Mouse (Mus musculus): ENCODE data around the gene Mitd1. TPM values are rescaled to one million over a fixed set of nuclear protein-coding genes. Genes with fewer than 3 reads are reported as not detected.
A peak's percentile ranks its signal among the peaks of the same experiment; 100 is the strongest.

Mitd1 gene
- polyA plus RNA-seq, 1 experiment from 2014 or later: 12.3 TPM

- ATAC-seq (ENCODE audit: low read depth): no peak
- no peaks in the 10 kb centered on the region for H3K27me3 ChIP-seq (ENCODE audit: control insufficient read depth, insufficient read depth, low read length)
- peaks cover 22% of the 10 kb centered on the region for H3K36me3 ChIP-seq (ENCODE audit: control insufficient read depth, insufficient read depth, low read length)
These were observed 10.1 kb upstream of the Mitd1 start for GRCm38 (mm10) chr1:37900288-37900687.

DNA sequence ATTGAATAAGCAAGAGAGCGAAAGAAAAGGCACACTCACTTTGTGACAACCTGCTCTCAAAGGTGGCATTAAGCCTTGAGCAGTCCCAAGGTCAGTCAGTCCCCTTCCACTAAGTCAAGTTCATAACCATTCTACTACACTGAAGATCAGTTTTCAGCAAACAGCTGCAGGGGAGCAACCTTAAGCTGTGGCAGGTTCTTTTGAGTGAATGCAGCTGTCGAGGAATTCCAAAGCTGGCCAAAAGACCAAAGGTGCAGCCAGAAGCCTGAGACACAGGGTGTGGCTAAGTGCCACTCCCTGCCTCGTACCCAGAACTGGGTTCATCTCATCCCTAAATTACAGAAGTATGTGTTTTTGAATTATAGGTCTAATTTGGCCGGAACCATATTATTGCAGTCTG, 9.6 kb upstream of the Mitd1 start:
- H3K4me2 ChIP-seq (ENCODE audit: low read depth, low read length): no peak overlapping the region
- no peak for ATAC-seq (ENCODE audit: low read depth)
- 93% methylated on average over 4 of the region's 4 CpGs for WGBS
- no peak overlapping the region for H3K4me3 ChIP-seq (ENCODE audit: low read depth, low read length)
- no peaks in the 10 kb centered on the region for H3K27me3 ChIP-seq (ENCODE audit: control insufficient read depth, insufficient read depth, low read length)
- H3K9me3 ChIP-seq (ENCODE audit: control insufficient read depth, low read length): no peaks in the 10 kb centered on the region
- no peaks in the 10 kb centered on the region for H3K4me1 ChIP-seq (ENCODE audit: control insufficient read depth, insufficient read depth, low read length)
- H3K36me3 ChIP-seq (ENCODE audit: control insufficient read depth, insufficient read depth, low read length): peaks cover 22% of the 10 kb centered on the region
- H3K27ac ChIP-seq (ENCODE audit: low read depth, low read length): no peak overlapping the region
- no peak overlapping the region for H3K9ac ChIP-seq (replicated peaks; ENCODE audit: low read depth, low read length)

More at GRCm38 (mm10) chr1:37900288-37900687, 10.1 kb upstream of the Mitd1 start:
- Histone ChIP-seq H3K4me2 (ENCODE audit: low read depth, low read length) (no peak overlapping the region), H3K9me3 (ENCODE audit: control insufficient read depth, low read length) (no peaks in the 10 kb centered on the region), H3K4me3 (ENCODE audit: low read depth, low read length) (no peak overlapping the region), H3K4me1 (ENCODE audit: control insufficient read depth, insufficient read depth, low read length) (no peaks in the 10 kb centered on the region), H3K27ac (ENCODE audit: low read depth, low read length) (no peak overlapping the region), H3K9ac (replicated peaks; ENCODE audit: low read depth, low read length) (no peak overlapping the region)
- 45% methylated on average over 6 of the region's 6 CpGs for WGBS

- Histone ChIP-seq H3K27ac (ENCODE audit: low read depth, low read length) (no peak overlapping the region), H3K4me1 (ENCODE audit: control insufficient read depth, insufficient read depth, low read length) (peaks cover 7% of the 10 kb centered on the region; the same call in 1 of the 2 replicates), H3K4me2 (ENCODE audit: low read depth, low read length) (no peak overlapping the region), H3K4me3 (ENCODE audit: low read depth, low read length) (no peak overlapping the region), H3K9ac (replicated peaks; ENCODE audit: low read depth, low read length) (no peak overlapping the region), H3K27me3 (ENCODE audit: control insufficient read depth, insufficient read depth, low read length) (no peaks in the 10 kb centered on the region), H3K9me3 (ENCODE audit: control insufficient read depth, low read length) (no peaks in the 10 kb centered on the region), H3K36me3 (ENCODE audit: control insufficient read depth, insufficient read depth, low read length) (peaks cover 26% of the 10 kb centered on the region)
- ATAC-seq (ENCODE audit: low read depth): no peak
These were observed 4.4 kb upstream of the Mitd1 start for GRCm38 (mm10) chr1:37894606-37895005.

DNA sequence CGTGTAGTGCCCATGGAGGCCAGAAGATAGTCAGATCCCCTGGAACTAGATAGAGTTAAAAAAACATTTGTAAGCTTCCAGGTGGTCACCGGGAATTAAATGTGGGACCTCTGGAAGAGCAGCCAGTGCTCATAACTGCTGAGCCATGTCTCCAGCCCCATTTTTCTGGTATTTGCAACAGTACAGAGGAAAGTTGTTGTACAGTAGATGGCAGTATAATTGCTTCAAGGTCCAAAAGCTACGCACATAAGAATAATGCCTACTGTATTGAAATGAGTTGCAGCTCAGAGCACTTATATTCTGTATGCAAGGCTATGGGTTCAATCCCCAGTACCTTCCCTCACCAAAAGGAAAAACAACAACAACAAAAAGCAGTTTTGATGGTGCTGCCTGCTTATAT, 1.2 kb upstream of the Mitd1 start:
- Histone ChIP-seq H3K4me3 (ENCODE audit: low read depth, low read length) (0 out of 2 replicates have a peak overlapping the region, but pooled peaks have one; percentile 51), H3K9me3 (ENCODE audit: control insufficient read depth, low read length) (no peaks in the 10 kb centered on the region), H3K4me1 (ENCODE audit: control insufficient read depth, insufficient read depth, low read length) (peaks cover 13% of the 10 kb centered on the region; the same call in 1 of the 2 replicates), H3K27me3 (ENCODE audit: control insufficient read depth, insufficient read depth, low read length) (no peaks in the 10 kb centered on the region), H3K9ac (replicated peaks; ENCODE audit: low read depth, low read length) (no peak overlapping the region), H3K36me3 (ENCODE audit: control insufficient read depth, insufficient read depth, low read length) (peaks cover 6% of the 10 kb centered on the region), H3K4me2 (ENCODE audit: low read depth, low read length) (peak overlapping the region; percentile 79), H3K27ac (ENCODE audit: low read depth, low read length) (no peak overlapping the region)
- WGBS: 74% methylated on average over 3 of the region's 3 CpGs
- ATAC-seq (ENCODE audit: low read depth): no peak

DNA sequence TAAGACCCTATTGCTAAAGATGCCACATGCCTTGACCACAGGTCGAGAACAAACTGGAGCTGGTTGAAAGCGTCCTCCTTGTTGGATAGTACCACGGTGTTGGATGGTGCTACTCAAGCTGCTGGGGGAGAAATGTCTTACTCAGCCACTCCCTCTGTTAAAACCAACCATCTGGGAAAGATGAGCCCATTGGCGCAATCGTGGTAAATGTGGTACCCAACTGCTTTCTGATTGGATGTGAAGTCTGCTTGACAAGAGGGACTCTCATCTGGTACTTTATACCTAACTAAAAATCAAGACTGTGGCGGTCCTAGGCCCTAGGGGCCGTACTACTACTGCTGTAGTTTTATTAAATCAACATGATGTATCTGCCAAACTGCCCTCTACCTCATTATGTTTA, 1.0 kb downstream of the Mitd1 start:
- Histone ChIP-seq H3K4me2 (ENCODE audit: low read depth, low read length) (peak overlapping the region; percentile 79), H3K9ac (replicated peaks; ENCODE audit: low read depth, low read length) (no peak overlapping the region)

DNA sequence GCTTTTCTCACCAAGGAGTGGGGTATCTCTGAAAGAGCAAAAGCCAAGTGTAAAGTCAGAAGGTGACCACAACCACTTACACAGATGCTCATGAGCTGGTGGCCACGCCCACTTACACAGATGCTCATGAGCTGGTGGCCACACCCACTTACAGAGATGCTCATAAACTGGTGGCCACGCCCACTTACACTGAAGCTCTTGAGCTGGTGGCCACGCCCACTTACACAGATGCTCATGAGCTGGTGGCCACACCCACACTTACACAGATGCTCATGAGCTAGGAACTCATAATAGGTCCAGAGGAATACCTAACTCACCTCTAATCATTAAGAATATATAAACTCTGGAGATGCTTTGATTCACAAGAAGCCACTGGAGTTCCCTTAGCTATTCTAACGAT, 5.8 kb downstream of the Mitd1 start:
- Histone ChIP-seq H3K4me3 (ENCODE audit: low read depth, low read length) (no peak overlapping the region), H3K27me3 (ENCODE audit: control insufficient read depth, insufficient read depth, low read length) (no peaks in the 10 kb centered on the region), H3K9me3 (ENCODE audit: control insufficient read depth, low read length) (no peaks in the 10 kb centered on the region), H3K9ac (replicated peaks; ENCODE audit: low read depth, low read length) (no peak overlapping the region), H3K27ac (ENCODE audit: low read depth, low read length) (no peak overlapping the region), H3K36me3 (ENCODE audit: control insufficient read depth, insufficient read depth, low read length) (peaks cover 11% of the 10 kb centered on the region), H3K4me2 (ENCODE audit: low read depth, low read length) (no peak overlapping the region), H3K4me1 (ENCODE audit: control insufficient read depth, insufficient read depth, low read length) (peaks cover 4% of the 10 kb centered on the region; the same call in 1 of the 2 replicates)
- 90% methylated on average over 4 of the region's 4 CpGs for WGBS
- no peak for ATAC-seq (ENCODE audit: low read depth)

More for the DNA sequence above, 1.0 kb downstream of the Mitd1 start:
- Histone ChIP-seq H3K4me3 (ENCODE audit: low read depth, low read length) (peak overlapping the region; percentile 51; the same call in 1 of the 2 replicates), H3K4me1 (ENCODE audit: control insufficient read depth, insufficient read depth, low read length) (peaks cover 13% of the 10 kb centered on the region; the same call in 1 of the 2 replicates), H3K27ac (ENCODE audit: low read depth, low read length) (no peak overlapping the region), H3K9me3 (ENCODE audit: control insufficient read depth, low read length) (no peaks in the 10 kb centered on the region), H3K36me3 (ENCODE audit: control insufficient read depth, insufficient read depth, low read length) (peaks cover 4% of the 10 kb centered on the region; the same call in 1 of the 2 replicates), H3K27me3 (ENCODE audit: control insufficient read depth, insufficient read depth, low read length) (no peaks in the 10 kb centered on the region)
- ATAC-seq (ENCODE audit: low read depth): no peak
- 87% methylated on average over 7 of the region's 7 CpGs for WGBS

GRCm38 (mm10) chr1:37883411-37883810, 6.8 kb downstream of the Mitd1 start:
- H3K36me3 ChIP-seq (ENCODE audit: control insufficient read depth, insufficient read depth, low read length): peaks cover 20% of the 10 kb centered on the region
- H3K4me3 ChIP-seq (ENCODE audit: low read depth, low read length): no peak overlapping the region
- no peaks in the 10 kb centered on the region for H3K9me3 ChIP-seq (ENCODE audit: control insufficient read depth, low read length)
- no peaks in the 10 kb centered on the region for H3K4me1 ChIP-seq (ENCODE audit: control insufficient read depth, insufficient read depth, low read length)
- H3K27ac ChIP-seq (ENCODE audit: low read depth, low read length): no peak overlapping the region
- no peak overlapping the region for H3K4me2 ChIP-seq (ENCODE audit: low read depth, low read length)
- no peak overlapping the region for H3K9ac ChIP-seq (replicated peaks; ENCODE audit: low read depth, low read length)
- H3K27me3 ChIP-seq (ENCODE audit: control insufficient read depth, insufficient read depth, low read length): no peaks in the 10 kb centered on the region
- 96% methylated on average over 4 of the region's 4 CpGs for WGBS
- no peak for ATAC-seq (ENCODE audit: low read depth)

GRCm38 (mm10) chr1:37877736-37878460, 12.3 kb downstream of the Mitd1 start:
- ATAC-seq (ENCODE audit: low read depth): no peak
- Histone ChIP-seq H3K27ac (ENCODE audit: low read depth, low read length) (no peak overlapping the region), H3K9me3 (ENCODE audit: control insufficient read depth, low read length) (peaks cover 3% of the 10 kb centered on the region; the same call in 1 of the 2 replicates), H3K4me2 (ENCODE audit: low read depth, low read length) (no peak overlapping the region), H3K36me3 (ENCODE audit: control insufficient read depth, insufficient read depth, low read length) (peaks cover 26% of the 10 kb centered on the region), H3K9ac (replicated peaks; ENCODE audit: low read depth, low read length) (no peak overlapping the region), H3K27me3 (ENCODE audit: control insufficient read depth, insufficient read depth, low read length) (no peaks in the 10 kb centered on the region), H3K4me1 (ENCODE audit: control insufficient read depth, insufficient read depth, low read length) (no peaks in the 10 kb centered on the region), H3K4me3 (ENCODE audit: low read depth, low read length) (no peak overlapping the region)
- WGBS: 97% methylated on average over 13 of the region's 13 CpGs

DNA sequence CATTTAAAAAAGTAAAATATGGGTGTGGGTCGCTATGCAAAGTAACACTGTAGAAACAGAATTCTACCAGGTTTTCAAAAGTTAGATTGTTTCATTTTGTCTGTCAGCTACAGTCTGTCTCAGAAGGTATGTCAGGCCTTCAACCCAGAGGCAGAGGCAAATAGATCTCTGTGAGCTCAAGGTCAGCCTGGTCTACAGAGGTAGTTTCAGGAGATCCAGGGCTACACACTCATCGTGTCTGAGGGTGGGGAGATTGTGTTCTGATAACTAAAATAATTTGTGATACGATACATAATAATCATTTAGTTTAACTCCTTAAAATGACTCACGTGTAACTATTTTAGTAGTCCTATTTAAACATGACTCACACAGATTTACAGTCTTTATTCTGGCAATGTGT, 17.1 kb downstream of the Mitd1 start:
- Histone ChIP-seq H3K27me3 (ENCODE audit: control insufficient read depth, insufficient read depth, low read length) (no peaks in the 10 kb centered on the region), H3K9ac (replicated peaks; ENCODE audit: low read depth, low read length) (no peak overlapping the region), H3K9me3 (ENCODE audit: control insufficient read depth, low read length) (peaks cover 3% of the 10 kb centered on the region; the same call in 1 of the 2 replicates), H3K4me3 (ENCODE audit: low read depth, low read length) (no peak overlapping the region), H3K36me3 (ENCODE audit: control insufficient read depth, insufficient read depth, low read length) (0 out of 2 replicates have a peak, but pooled peaks cover 6% of the 10 kb centered on the region), H3K27ac (ENCODE audit: low read depth, low read length) (no peak overlapping the region), H3K4me1 (ENCODE audit: control insufficient read depth, insufficient read depth, low read length) (0 out of 2 replicates have a peak, but pooled peaks cover 3% of the 10 kb centered on the region), H3K4me2 (ENCODE audit: low read depth, low read length) (peak overlapping the region; percentile 2; the same call in 1 of the 2 replicates)
- no peak for ATAC-seq (ENCODE audit: low read depth)
- WGBS: 94% methylated on average over 4 of the region's 4 CpGs

All from neural tube, embryonic 14.5 days (tissue).